Mouse (Mus musculus): ENCODE data around the gene Ugt1a10. TPM values are rescaled to one million over a fixed set of nuclear protein-coding genes. Genes with fewer than 3 reads are reported as not detected.

The Ugt1a10 gene
- polyA plus RNA-seq, 1 experiment from 2014 or later = not detected

DNA sequence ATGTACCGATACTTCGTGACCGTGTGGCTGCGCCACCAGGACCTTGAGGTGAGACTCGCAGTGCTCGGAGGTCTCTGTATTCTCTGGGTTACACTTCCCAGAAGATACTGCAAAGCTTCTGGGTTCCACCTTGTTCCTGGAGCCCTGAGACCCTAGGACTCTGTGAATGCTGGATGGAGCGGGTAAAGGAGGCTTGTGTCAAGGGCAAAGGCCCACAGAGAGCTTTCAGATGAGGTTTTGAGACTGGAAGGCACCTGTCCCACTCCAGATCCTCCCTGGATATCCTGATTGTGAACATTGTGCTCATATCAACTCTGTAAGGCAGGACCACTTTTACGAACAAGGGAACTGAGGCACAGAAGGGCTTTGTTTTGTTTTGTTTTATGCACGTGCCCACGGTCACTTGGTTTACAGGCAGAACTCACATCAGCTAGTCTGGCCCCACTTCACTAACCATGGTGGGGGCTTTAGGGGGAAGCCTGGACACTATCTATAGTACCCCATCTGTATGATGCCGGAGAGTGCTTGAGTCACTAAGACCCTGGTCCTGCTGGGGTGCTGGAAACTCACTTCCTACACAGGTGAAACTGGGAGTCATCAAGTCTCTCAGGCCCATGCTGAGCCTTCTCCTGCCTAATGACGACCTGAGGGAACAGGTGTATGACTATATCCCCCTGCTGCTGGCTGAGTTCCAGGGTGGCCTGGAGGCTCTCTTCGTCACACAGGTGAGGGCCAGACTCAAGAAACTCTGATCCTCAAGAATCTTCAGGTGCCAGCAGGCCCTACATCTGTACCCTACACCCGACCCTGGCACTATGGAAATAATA is 178.4 kb downstream of the Ugt1a10 start:
- Histone ChIP-seq H3K36me3 (ENCODE audit: control insufficient read depth, insufficient read depth, low read length) (no peaks in the 10 kb centered on the region), H3K4me2 (ENCODE audit: low read length) (no peak overlapping the region), H3K4me3 (ENCODE audit: low read depth, low read length) (no peak overlapping the region), H3K27ac (ENCODE audit: low read length) (no peak overlapping the region), H3K9ac (ENCODE audit: low read depth, low read length) (no peak overlapping the region), H3K4me1 (ENCODE audit: control insufficient read depth, insufficient read depth, low read length) (no peaks in the 10 kb centered on the region), H3K9me3 (replicated peaks; ENCODE audit: control insufficient read depth, low read length, poor library complexity, severe bottlenecking) (peaks cover 97% of the 10 kb centered on the region), H3K27me3 (ENCODE audit: control insufficient read depth, insufficient read depth, low read depth, low read length) (no peaks in the 10 kb centered on the region)
- no peak for ATAC-seq
- 67% methylated on average over 14 of the region's 14 CpGs for WGBS

GRCm38 (mm10) chr1:88234248-88234610 is 179.0 kb downstream of the Ugt1a10 start:
- H3K9me3 ChIP-seq (replicated peaks; ENCODE audit: control insufficient read depth, low read length, poor library complexity, severe bottlenecking) = peaks cover 97% of the 10 kb centered on the region
- no peak overlapping the region for H3K27ac ChIP-seq (ENCODE audit: low read length)
- H3K36me3 ChIP-seq (ENCODE audit: control insufficient read depth, insufficient read depth, low read length) = no peaks in the 10 kb centered on the region
- H3K9ac ChIP-seq (ENCODE audit: low read depth, low read length) = no peak overlapping the region
- no peaks in the 10 kb centered on the region for H3K27me3 ChIP-seq (ENCODE audit: control insufficient read depth, insufficient read depth, low read depth, low read length)
- no peaks in the 10 kb centered on the region for H3K4me1 ChIP-seq (ENCODE audit: control insufficient read depth, insufficient read depth, low read length)
- no peak for ATAC-seq
- WGBS = 64% methylated on average over 4 of the region's 4 CpGs
- no peak overlapping the region for H3K4me3 ChIP-seq (ENCODE audit: low read depth, low read length)
- no peak overlapping the region for H3K4me2 ChIP-seq (ENCODE audit: low read length)

- Histone ChIP-seq H3K4me3 (ENCODE audit: low read depth, low read length) (no peak overlapping the region), H3K9me3 (replicated peaks; ENCODE audit: control insufficient read depth, low read length, poor library complexity, severe bottlenecking) (peaks cover 97% of the 10 kb centered on the region), H3K36me3 (ENCODE audit: control insufficient read depth, insufficient read depth, low read length) (no peaks in the 10 kb centered on the region), H3K4me1 (ENCODE audit: control insufficient read depth, insufficient read depth, low read length) (no peaks in the 10 kb centered on the region), H3K9ac (ENCODE audit: low read depth, low read length) (no peak overlapping the region), H3K27me3 (ENCODE audit: control insufficient read depth, insufficient read depth, low read depth, low read length) (no peaks in the 10 kb centered on the region), H3K4me2 (ENCODE audit: low read length) (no peak overlapping the region), H3K27ac (ENCODE audit: low read length) (no peak overlapping the region)
- WGBS = 47% methylated on average over 5 of the region's 5 CpGs
- no peak for ATAC-seq
Measured at GRCm38 (mm10) chr1:88234646-88235045, 179.5 kb downstream of the Ugt1a10 start.

- Histone ChIP-seq H3K9ac (ENCODE audit: low read depth, low read length) (no peak overlapping the region), H3K4me2 (ENCODE audit: low read length) (no peak overlapping the region), H3K27me3 (ENCODE audit: control insufficient read depth, insufficient read depth, low read depth, low read length) (no peaks in the 10 kb centered on the region), H3K4me1 (ENCODE audit: control insufficient read depth, insufficient read depth, low read length) (no peaks in the 10 kb centered on the region), H3K27ac (ENCODE audit: low read length) (no peak overlapping the region), H3K4me3 (ENCODE audit: low read depth, low read length) (no peak overlapping the region), H3K36me3 (ENCODE audit: control insufficient read depth, insufficient read depth, low read length) (no peaks in the 10 kb centered on the region), H3K9me3 (replicated peaks; ENCODE audit: control insufficient read depth, low read length, poor library complexity, severe bottlenecking) (peaks cover 97% of the 10 kb centered on the region)
- WGBS = 65% methylated on average over 11 of the region's 11 CpGs
- ATAC-seq = peak; percentile 5; the same call in 1 of the 2 replicates
Measured at GRCm38 (mm10) chr1:88235046-88235893, 180.1 kb downstream of the Ugt1a10 start.

DNA sequence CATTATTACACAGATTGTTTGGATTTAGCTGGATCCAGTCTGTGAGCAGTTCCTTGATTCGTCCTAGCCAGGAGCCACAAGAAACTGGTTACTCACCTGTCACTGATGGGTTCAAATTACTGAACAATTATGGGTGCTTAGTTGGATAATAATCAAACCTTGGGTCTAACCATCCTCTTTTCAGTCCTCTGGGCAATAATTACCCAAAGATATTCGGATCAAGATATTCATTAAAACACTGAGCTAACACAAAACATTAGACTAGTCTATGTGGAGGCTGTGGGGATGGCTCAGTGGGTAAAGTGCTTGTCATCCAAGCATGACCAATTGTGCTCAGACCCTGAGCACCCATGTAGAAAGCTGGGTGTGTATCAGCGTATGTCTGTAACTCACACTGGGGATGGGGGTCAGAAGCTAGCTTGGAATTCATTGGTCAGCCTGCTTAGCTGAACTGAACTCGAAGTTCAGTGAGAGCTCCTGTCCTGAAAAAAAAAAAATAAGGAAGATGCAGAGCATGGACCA is 180.8 kb downstream of the Ugt1a10 start:
- WGBS = 59% methylated on average over 4 of the region's 4 CpGs
- no peak overlapping the region for H3K27ac ChIP-seq (ENCODE audit: low read length)
- no peak for ATAC-seq
- H3K4me1 ChIP-seq (ENCODE audit: control insufficient read depth, insufficient read depth, low read length) = no peaks in the 10 kb centered on the region
- no peak overlapping the region for H3K4me3 ChIP-seq (ENCODE audit: low read depth, low read length)
- H3K36me3 ChIP-seq (ENCODE audit: control insufficient read depth, insufficient read depth, low read length) = no peaks in the 10 kb centered on the region
- H3K27me3 ChIP-seq (ENCODE audit: control insufficient read depth, insufficient read depth, low read depth, low read length) = no peaks in the 10 kb centered on the region
- H3K9ac ChIP-seq (ENCODE audit: low read depth, low read length) = no peak overlapping the region
- H3K9me3 ChIP-seq (replicated peaks; ENCODE audit: control insufficient read depth, low read length, poor library complexity, severe bottlenecking) = peaks cover 97% of the 10 kb centered on the region
- no peak overlapping the region for H3K4me2 ChIP-seq (ENCODE audit: low read length)

- Histone ChIP-seq H3K4me1 (ENCODE audit: control insufficient read depth, insufficient read depth, low read length) (no peaks in the 10 kb centered on the region), H3K9me3 (replicated peaks; ENCODE audit: control insufficient read depth, low read length, poor library complexity, severe bottlenecking) (peaks cover 95% of the 10 kb centered on the region), H3K9ac (ENCODE audit: low read depth, low read length) (no peak overlapping the region), H3K4me3 (ENCODE audit: low read depth, low read length) (no peak overlapping the region), H3K27ac (ENCODE audit: low read length) (no peak overlapping the region), H3K27me3 (ENCODE audit: control insufficient read depth, insufficient read depth, low read depth, low read length) (no peaks in the 10 kb centered on the region), H3K4me2 (ENCODE audit: low read length) (no peak overlapping the region), H3K36me3 (ENCODE audit: control insufficient read depth, insufficient read depth, low read length) (no peaks in the 10 kb centered on the region)
- 79% methylated on average over 5 of the region's 5 CpGs for WGBS
- ATAC-seq = no peak
Measured at GRCm38 (mm10) chr1:88237311-88237710, 182.1 kb downstream of the Ugt1a10 start.

DNA sequence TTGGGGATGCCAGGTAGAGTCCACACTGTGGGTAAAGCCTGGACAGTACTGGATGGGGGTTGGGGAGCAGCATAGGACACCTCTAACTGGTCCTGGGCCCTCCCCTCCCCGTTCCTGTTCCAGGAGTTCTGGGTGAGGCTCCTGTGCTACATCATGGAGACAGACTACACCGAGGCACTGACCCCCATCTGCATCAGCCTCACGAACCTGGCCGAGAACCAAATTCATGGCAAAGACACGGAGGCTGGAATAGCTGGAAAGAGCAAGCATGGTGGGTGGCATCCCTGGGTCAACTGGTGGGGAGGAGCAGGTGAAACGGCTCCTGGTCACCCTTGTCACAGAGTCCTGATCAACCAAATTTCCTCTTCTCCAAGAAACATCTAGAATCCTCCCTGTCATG is 183.6 kb downstream of the Ugt1a10 start:
- no peak overlapping the region for H3K27ac ChIP-seq (ENCODE audit: low read length)
- 76% methylated on average over 6 of the region's 6 CpGs for WGBS
- no peaks in the 10 kb centered on the region for H3K4me1 ChIP-seq (ENCODE audit: control insufficient read depth, insufficient read depth, low read length)
- no peaks in the 10 kb centered on the region for H3K27me3 ChIP-seq (ENCODE audit: control insufficient read depth, insufficient read depth, low read depth, low read length)
- H3K36me3 ChIP-seq (ENCODE audit: control insufficient read depth, insufficient read depth, low read length) = no peaks in the 10 kb centered on the region
- H3K9me3 ChIP-seq (replicated peaks; ENCODE audit: control insufficient read depth, low read length, poor library complexity, severe bottlenecking) = peaks cover 94% of the 10 kb centered on the region
- ATAC-seq = no peak
- no peak overlapping the region for H3K4me3 ChIP-seq (ENCODE audit: low read depth, low read length)
- no peak overlapping the region for H3K9ac ChIP-seq (ENCODE audit: low read depth, low read length)
- H3K4me2 ChIP-seq (ENCODE audit: low read length) = no peak overlapping the region

- WGBS = 72% methylated on average over 5 of the region's 5 CpGs
- no peak for ATAC-seq
- H3K4me3 ChIP-seq (ENCODE audit: low read depth, low read length) = no peak overlapping the region
Measured at GRCm38 (mm10) chr1:88240072-88240471, 184.9 kb downstream of the Ugt1a10 start.

GRCm38 (mm10) chr1:88240579-88240978 is 185.4 kb downstream of the Ugt1a10 start:
- Histone ChIP-seq H3K9me3 (replicated peaks; ENCODE audit: control insufficient read depth, low read length, poor library complexity, severe bottlenecking) (peaks cover 94% of the 10 kb centered on the region), H3K9ac (ENCODE audit: low read depth, low read length) (no peak overlapping the region), H3K4me2 (ENCODE audit: low read length) (no peak overlapping the region), H3K27ac (ENCODE audit: low read length) (no peak overlapping the region), H3K27me3 (ENCODE audit: control insufficient read depth, insufficient read depth, low read depth, low read length) (no peaks in the 10 kb centered on the region), H3K36me3 (ENCODE audit: control insufficient read depth, insufficient read depth, low read length) (no peaks in the 10 kb centered on the region), H3K4me1 (ENCODE audit: control insufficient read depth, insufficient read depth, low read length) (no peaks in the 10 kb centered on the region), H3K4me3 (ENCODE audit: low read depth, low read length) (no peak overlapping the region)
- 70% methylated on average over 4 of the region's 4 CpGs for WGBS
- no peak for ATAC-seq

More at GRCm38 (mm10) chr1:88240072-88240471, 184.9 kb downstream of the Ugt1a10 start:
- Histone ChIP-seq H3K4me2 (ENCODE audit: low read length) (no peak overlapping the region), H3K9ac (ENCODE audit: low read depth, low read length) (no peak overlapping the region), H3K27ac (ENCODE audit: low read length) (no peak overlapping the region), H3K27me3 (ENCODE audit: control insufficient read depth, insufficient read depth, low read depth, low read length) (no peaks in the 10 kb centered on the region), H3K36me3 (ENCODE audit: control insufficient read depth, insufficient read depth, low read length) (no peaks in the 10 kb centered on the region), H3K9me3 (replicated peaks; ENCODE audit: control insufficient read depth, low read length, poor library complexity, severe bottlenecking) (peaks cover 94% of the 10 kb centered on the region), H3K4me1 (ENCODE audit: control insufficient read depth, insufficient read depth, low read length) (no peaks in the 10 kb centered on the region)
